Comparison of ENCODE assay signal across 8 mouse cellular contexts in the genomic region with DNA sequence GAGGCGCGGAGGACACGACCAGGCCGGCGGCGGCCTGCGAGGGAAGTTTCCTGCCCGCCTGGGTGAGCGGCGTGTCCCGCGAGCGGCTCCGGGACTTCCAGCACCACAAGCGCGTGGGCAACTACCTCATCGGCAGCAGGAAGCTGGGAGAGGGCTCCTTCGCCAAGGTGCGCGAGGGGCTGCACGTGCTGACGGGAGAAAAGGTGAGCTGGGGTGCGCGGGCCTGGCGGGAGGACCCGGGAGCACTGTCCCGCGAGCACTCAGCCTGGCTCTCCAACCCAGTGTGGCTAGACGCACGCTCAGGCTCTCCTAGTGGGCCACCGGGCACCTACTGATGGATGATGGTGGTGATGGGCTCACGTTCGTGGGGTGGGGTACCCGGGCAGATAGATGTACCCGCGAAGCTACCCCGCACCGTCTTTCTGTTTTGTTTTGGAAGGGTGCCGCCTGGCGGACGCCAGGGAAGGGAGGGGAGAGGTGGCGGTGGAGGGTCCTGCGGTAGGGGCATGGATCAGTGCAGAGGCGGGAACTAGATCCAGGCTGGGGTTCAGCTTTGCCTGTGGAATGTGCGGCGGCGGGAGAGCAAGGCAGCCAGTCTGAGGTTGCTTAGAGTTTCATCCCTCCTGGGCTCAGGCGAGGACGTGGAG. TPM values are rescaled to one million over a fixed set of nuclear protein-coding genes. Genes with fewer than 3 reads are reported as not detected.
A peak's percentile ranks its signal among the peaks of the same experiment; 100 is the strongest.
DNase-seq lines count a peak whose midpoint lies in the region; ATAC-seq and TF ChIP-seq lines count a peak whose summit lies in the region.

No protein-coding gene starts in this region.

- TF ChIP-seq CTCF in C2C12 (IDR thresholded peaks at IDR 0.05; ENCODE audit: control insufficient read depth, insufficient read depth, insufficient read length), result peak; percentile 28

- no peaks in the 10 kb centered on the region for H3K9me3 ChIP-seq in embryonic facial prominence, embryonic 13.5 days

- H3ac ChIP-seq in C2C12 (ENCODE audit: control insufficient read depth, insufficient read length, low read depth), result peak overlapping the region; percentile 25

- no peaks in the 10 kb centered on the region for H3K79me3 ChIP-seq in C2C12 (ENCODE audit: low read depth)

- no peaks in the 10 kb centered on the region for H3K79me2 ChIP-seq in C2C12 (ENCODE audit: control insufficient read depth, insufficient read depth)

- H3K27ac ChIP-seq in embryonic facial prominence, embryonic 13.5 days, result peak overlapping the region; percentile 99

- H3K4me3 ChIP-seq in C2C12 (ENCODE audit: insufficient read depth, poor library complexity, severe bottlenecking), result no peak overlapping the region
- H3K4me3 ChIP-seq in embryonic facial prominence, embryonic 13.5 days, result peak overlapping the region; percentile 92

- H3K36me3 ChIP-seq in C2C12 (ENCODE audit: control insufficient read depth, insufficient read depth), result no peaks in the 10 kb centered on the region
- H3K36me3 ChIP-seq in embryonic facial prominence, embryonic 13.5 days, result peaks cover 21% of the 10 kb centered on the region

- H3K4me2 ChIP-seq in embryonic facial prominence, embryonic 13.5 days, result peak overlapping the region; percentile 92

- under 1% methylated on average over 49 of the region's 49 CpGs for WGBS in embryonic facial prominence, embryonic 13.5 days

- H3K27me3 ChIP-seq in C2C12 (ENCODE audit: control insufficient read depth, insufficient read depth, insufficient read length), result peaks cover 14% of the 10 kb centered on the region
- H3K27me3 ChIP-seq in embryonic facial prominence, embryonic 13.5 days, result no peaks in the 10 kb centered on the region

- intact Hi-C loops in heart, postnatal 10 days (cut with DNase I), result loop anchor here (5.0 kb wide), 3 partner anchors 76 to 241 kb away; no protein-coding TSS in a partner anchor

- H3K4me1 ChIP-seq in embryonic facial prominence, embryonic 13.5 days, result peaks cover 43% of the 10 kb centered on the region

- ATAC-seq in embryonic facial prominence, embryonic 13.5 days (ENCODE audit: insufficient number of reproducible peaks, insufficient read depth, low FRiP score, low TSS enrichment, low read depth), result peak; percentile 72
- ATAC-seq in megakaryocyte progenitor cell, adult 5-6 weeks (replicated peaks; ENCODE audit: poor library complexity), result peak; percentile 53
- ATAC-seq in erythroid progenitor cell, adult 5-6 weeks (replicated peaks; ENCODE audit: low FRiP score, poor library complexity, severe bottlenecking), result no peak

- peak; percentile 90 for DNase-seq in R1 (ENCODE audit: low read depth, low spot score)
- DNase-seq in heart, postnatal 10 days, result peak; percentile 37 to 62
- peak; percentile 45 to 51 for DNase-seq in layer of hippocampus, postnatal 36 days
- DNase-seq in right cerebral cortex, postnatal 25 days, result peak; percentile 57

- H3K9ac ChIP-seq in embryonic facial prominence, embryonic 13.5 days, result peak overlapping the region; percentile 95

TF ChIP-seq in C2C12, 6 proteins besides CTCF, POLR2A, EP300 and RAD21:
- TF ChIP-seq USF1 (IDR thresholded peaks at IDR 0.05; ENCODE audit: low read depth) (no peak), CEBPB (IDR thresholded peaks at IDR 0.05; ENCODE audit: low read depth) (no peak), MYOD1 (IDR thresholded peaks at IDR 0.05; ENCODE audit: control insufficient read depth, insufficient read length, low read depth) (no peak), FOSL1 (IDR thresholded peaks at IDR 0.05; ENCODE audit: insufficient read depth, low read length, poor library complexity, severe bottlenecking) (no peak), MAX (IDR thresholded peaks at IDR 0.05) (no peak), MYOG (IDR thresholded peaks at IDR 0.05; ENCODE audit: control insufficient read depth, extremely low read depth, insufficient read length) (no peak)

RNA-seq across cellular contexts. Expression of a gene that starts 0.8 kb away (rescaled TPM):
- polyA plus RNA-seq in C2C12 (2012; fragmentation: generic; extraction: Trizol), result 0.71 TPM
- 18.7 and 19.0 TPM in 2 replicates for polyA plus RNA-seq in embryonic facial prominence, embryonic 13.5 days (2015; fragmentation: Nextera tagmentation; extraction: Ambion mirVana)
- 1 to 10 TPM; 3.0 to 4.1 TPM for total RNA-seq in heart, postnatal 10 days (2021)
- total RNA-seq in layer of hippocampus, postnatal 36 days (2021), result 10 to 100 TPM; 24.9 to 25.2 TPM
- not detected in 2 replicates for total RNA-seq in megakaryocyte progenitor cell, adult 5-6 weeks (2015)
- not detected in 2 replicates for total RNA-seq in megakaryocyte progenitor cell, adult 5-6 weeks (2017)
- not detected in 2 replicates for total RNA-seq in erythroid progenitor cell, adult 5-6 weeks (2015; ENCODE audit: low replicate concordance)
- total RNA-seq in erythroid progenitor cell, adult 5-6 weeks (2017; ENCODE audit: low replicate concordance), result not detected in 2 replicates

Comparison
In these comparisons a context has a peak if more than half of its experiments do, and no peak if none do; other contexts are left out.
1. RNA of a gene that starts 0.8 kb away (total RNA-seq): 24.9 to 25.2 TPM in layer of hippocampus, postnatal 36 days; 3.0 to 4.1 TPM in heart, postnatal 10 days, not detected in megakaryocyte progenitor cell, adult 5-6 weeks and not detected in erythroid progenitor cell, adult 5-6 weeks; every median in the first group is over 4 times any median in the second.
2. Peak in every context shown above with its lines, with median percentiles within 50 percentile points of each other: DNase-seq.